Mouse (Mus musculus): ENCODE measurements around the gene Gpr180.
"Not testable (repeated sequence)": the region's sequence is repeated elsewhere in the genome, so short reads cannot be mapped to it uniquely, and the experiment has no call there.

Gene Gpr180

DNA sequence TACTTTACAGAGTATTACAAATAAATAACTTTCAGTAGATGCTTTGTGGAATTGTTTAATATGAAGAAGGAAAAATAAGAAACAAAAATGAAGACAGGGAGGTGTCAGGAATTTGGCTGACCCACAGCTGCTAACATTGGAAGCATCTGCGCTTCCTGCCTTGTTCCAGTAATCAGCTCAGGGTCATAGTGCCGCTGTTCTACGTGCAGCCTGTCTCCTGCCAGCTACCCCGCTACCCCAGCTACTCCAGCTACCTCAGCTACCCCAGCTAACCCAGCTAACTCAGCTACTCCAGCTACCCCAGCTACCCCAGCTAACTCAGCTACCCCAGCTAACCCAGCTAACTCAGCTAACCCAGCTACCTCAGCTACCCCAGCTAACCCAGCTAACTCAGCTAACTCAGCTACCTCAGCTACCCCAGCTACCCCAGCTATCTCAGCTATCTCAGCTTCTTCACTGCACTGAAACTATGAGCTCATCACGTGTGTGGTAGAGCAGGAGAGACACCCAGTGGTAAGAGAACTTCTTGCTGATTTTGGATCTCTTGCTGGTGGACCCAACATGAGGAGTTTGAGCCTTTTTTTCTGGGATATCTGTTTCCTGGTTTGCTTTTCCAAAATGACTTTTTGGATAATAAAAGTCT, 14.8 kb downstream of the Gpr180 start:
- DNase-seq (ENCODE audit: low spot score in 2 of 2) = no peak

- no peak for DNase-seq (ENCODE audit: low spot score in 2 of 2)
Measured at GRCm38 (mm10) chr14:118152294-118152651, 15.3 kb downstream of the Gpr180 start.

GRCm38 (mm10) chr14:118156056-118156455, 19.1 kb downstream of the Gpr180 start:
- not testable (repeated sequence) for DNase-seq (ENCODE audit: low spot score in 2 of 2)

DNA sequence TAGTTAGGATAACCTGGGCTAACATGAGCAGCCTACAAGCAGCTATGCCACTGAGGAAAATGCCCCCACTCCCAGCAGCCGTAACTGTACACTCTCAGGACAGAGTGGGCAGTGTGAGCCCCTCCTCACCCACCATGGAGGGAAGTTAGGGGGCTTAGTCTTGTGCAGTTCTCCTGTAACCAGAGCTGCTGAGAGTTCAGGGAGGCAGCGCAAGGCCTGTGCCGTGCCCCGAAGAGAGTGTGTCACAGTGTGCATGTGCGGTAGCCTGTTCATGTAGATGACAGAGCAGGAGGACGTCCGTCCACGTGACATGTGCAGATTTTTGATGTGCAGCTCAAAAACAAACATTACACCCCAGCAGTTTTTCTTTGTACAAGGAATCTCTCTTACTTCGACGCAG, 19.8 kb downstream of the Gpr180 start:
- DNase-seq (ENCODE audit: low spot score in 2 of 2) = no peak

GRCm38 (mm10) chr14:118157146-118157545, 20.2 kb downstream of the Gpr180 start:
- peak; percentile 35 to 70 for DNase-seq (ENCODE audit: low spot score in 2 of 2)

- no peak for DNase-seq (ENCODE audit: low spot score in 2 of 2)
Measured at GRCm38 (mm10) chr14:118161751-118162150, 24.8 kb downstream of the Gpr180 start.

- DNase-seq (ENCODE audit: low spot score in 2 of 2) = no peak
Measured at GRCm38 (mm10) chr14:118162640-118163039, 25.7 kb downstream of the Gpr180 start.

DNA sequence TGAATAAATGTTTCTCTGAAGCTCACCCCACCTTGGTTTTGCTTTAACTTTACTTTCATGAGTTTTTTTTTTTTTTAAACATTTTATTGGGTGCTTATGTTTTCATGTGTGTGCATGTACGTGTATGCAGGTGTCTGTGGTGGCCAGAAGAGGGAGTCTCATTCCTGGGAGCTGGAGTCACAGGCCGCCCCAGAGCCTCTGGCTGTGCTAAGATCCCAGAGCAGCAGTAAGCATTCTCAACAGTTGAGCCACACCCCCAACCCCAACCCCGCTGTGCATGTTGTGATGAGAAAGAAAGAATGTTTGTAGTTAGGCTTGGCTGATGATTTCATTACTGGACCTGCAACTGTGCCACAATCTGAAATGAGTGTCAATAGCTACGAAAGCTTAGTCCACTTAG, 31.8 kb downstream of the Gpr180 start:
- DNase-seq (ENCODE audit: low spot score in 2 of 2) = no peak

- peak in 1 of 2 experiments; percentile 11 for DNase-seq (ENCODE audit: low spot score in 2 of 2)
Measured at GRCm38 (mm10) chr14:118173590-118174203, 36.7 kb downstream of the Gpr180 start.

- no peak for DNase-seq (ENCODE audit: low spot score in 2 of 2)
Measured at GRCm38 (mm10) chr14:118175071-118175693, 38.2 kb downstream of the Gpr180 start.

DNA sequence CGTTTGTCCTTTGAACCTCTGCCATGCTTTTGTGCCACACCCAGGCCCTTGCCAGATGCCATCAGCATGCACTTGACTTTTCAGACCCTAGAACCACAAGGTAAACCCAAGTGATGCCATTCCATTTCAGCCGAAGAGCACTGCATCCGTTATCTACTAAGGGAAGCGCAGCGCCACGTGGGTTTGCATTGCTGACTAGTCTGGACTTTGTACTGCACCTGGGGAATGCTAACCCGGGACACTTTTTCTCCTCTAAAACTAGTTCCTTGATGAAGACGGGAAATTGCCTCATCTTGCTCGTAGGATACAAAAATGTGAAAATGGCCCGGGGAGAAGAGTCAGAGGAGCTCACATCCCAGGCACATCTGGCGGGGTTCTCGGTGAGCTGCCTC, 38.7 kb downstream of the Gpr180 start:
- no peak for DNase-seq (ENCODE audit: low spot score in 2 of 2)

- DNase-seq (ENCODE audit: low spot score in 2 of 2) = no peak
Measured at GRCm38 (mm10) chr14:118179251-118179650, 42.3 kb downstream of the Gpr180 start.

DNA sequence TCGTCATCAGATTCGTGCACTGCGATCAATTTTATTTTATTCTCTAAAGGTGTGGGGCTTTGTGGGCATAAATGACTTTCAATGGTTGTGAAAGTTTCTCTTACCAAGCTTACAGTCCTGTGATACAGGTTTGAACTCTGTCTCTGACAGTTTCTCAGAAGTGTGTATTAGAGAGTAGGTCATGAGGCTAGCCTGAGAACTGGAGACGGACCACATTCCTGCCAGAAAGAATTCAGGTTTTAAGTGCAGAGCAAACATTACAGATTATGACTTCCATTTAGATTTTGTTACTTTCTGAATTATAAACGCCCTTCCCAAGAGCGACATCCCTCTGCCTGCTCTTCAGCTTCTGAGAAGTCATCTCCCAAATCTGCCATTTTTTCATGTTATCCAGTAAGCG, 42.7 kb downstream of the Gpr180 start:
- no peak for DNase-seq (ENCODE audit: low spot score in 2 of 2)

DNA sequence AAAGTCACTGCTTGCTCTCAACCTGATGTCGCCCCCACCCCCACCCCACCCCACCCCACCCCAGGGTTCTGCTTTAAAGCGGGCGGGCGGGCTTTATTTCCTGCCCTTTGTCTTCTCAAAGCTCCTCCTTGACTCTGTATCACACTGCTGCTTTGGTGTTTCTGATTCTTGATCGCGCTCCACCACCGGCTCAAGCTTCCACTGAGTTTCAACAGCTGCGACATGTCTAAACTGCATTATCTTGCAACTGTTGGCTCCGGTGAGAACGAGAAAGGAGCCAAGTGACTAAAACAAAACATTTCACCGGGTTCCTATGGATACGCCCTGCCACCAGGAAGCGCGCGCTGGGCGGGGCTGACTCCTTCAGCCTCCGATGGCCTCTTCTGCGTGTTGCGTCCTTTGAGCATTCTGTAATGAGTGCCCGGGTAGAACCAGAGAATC, 43.2 kb downstream of the Gpr180 start:
- peak; percentile 28 to 49 for DNase-seq (ENCODE audit: low spot score in 2 of 2)

DNA sequence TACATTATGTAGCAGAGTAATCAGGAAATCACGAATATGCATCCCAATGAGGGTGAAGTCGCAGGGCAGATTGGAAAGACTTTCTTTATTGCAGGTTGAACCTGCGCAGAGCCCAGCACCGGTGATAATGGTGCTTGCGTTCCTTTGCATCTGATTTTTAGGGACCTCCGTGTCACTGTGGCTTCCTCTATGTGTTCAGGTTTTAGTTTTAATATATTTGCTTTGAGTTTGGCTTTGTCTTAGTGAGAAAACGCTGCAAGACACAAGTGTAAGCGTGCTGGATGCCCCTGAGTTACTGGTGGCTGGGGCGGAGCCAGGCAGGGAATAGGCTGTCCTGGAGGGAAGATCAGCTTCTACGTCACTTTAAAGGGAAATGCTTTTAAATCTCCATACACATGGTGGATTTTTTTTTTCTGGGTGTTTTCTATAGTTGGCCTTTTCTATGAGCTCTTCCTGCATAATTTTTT, 43.8 kb downstream of the Gpr180 start:
- DNase-seq (ENCODE audit: low spot score in 2 of 2) = no peak

GRCm38 (mm10) chr14:118191442-118191841, 54.5 kb downstream of the Gpr180 start:
- no peak for DNase-seq (ENCODE audit: low spot score in 2 of 2)

DNA sequence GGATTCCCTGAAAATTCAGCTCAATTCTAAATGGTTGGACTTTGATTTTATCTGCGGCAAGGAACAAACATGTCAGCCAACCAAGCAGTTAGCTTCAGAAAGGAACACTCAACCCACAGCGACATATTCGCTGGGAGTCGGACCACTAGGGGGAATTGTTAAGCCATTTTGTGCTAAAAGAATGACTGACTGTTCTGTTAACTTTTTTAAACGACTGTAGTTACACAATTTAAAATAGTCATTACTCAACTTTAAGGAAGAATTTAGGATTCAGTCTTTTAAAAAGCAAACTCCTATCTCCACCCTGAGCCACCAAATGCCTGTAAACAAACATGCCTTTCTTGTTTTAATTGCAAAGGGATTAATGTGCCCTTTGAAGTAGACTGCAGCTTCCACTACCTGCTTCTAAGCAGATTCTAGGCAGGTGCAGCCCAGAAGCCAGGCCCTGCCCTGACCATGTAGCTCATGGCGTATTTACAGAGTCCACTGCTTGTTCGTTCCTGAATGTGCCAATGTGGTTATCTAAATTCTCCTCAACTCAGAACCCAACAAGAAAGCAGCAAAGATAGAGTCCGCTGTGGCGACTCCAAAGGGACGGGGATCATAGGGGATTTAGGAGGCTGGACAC, 56.2 kb downstream of the Gpr180 start:
- no peak for DNase-seq (ENCODE audit: low spot score in 2 of 2)

- no peak for DNase-seq (ENCODE audit: low spot score in 2 of 2)
Measured at GRCm38 (mm10) chr14:118193663-118194062, 56.7 kb downstream of the Gpr180 start.

DNA sequence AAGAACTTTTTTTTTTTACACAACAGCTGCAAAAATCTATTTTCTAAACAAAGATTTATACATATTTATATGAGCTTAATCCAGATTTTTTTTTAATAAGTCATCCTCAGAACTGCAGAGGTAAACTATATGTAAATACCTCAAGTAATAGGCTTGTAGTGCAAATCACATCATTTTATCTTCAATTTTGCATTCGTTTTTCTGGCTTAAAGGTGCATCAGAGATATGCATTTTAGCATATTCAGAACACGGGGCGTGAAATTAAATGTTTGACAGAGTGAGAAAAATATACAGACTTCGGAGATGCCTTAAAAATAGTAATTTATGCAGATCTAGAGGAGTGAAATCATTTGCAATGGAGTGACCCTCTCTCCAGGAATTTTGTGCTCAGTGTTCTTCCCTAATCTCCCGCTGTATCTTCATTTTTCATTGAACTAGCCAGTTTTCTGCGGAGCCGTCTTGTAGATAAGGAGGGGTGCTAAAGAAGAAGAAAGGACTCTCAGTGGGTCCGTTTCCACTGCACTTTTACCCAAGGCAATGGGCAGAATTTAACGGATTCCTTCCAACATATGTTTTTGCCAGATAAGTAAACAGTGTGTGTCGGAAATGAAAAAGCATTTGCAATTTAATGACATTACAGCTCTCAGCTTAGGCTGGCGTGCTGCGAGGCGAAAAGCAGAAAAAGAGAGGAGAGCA, 57.4 kb downstream of the Gpr180 start:
- no peak for DNase-seq (ENCODE audit: low spot score in 2 of 2)

DNA sequence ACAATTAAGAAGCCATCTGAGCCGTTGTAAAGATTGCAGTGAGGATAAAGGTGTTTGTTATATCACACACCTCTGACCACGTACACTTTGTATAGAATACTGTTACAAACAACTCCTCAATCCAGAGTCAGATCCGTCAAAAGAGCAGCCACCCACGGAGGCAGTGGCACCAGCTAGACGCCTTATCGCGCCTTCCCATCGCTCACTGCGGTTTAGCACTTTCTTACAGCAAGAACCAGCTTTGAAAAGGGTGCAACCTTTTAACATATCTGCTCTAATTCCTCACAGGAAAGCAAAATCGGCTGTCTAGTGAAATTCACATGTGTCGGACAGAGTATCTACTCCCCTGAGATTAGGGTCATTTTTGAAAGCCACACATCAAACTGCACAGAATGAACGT, 60.1 kb downstream of the Gpr180 start:
- no peak for DNase-seq (ENCODE audit: low spot score in 2 of 2)

- DNase-seq (ENCODE audit: low spot score in 2 of 2) = no peak
Measured at GRCm38 (mm10) chr14:118200731-118201130, 63.8 kb downstream of the Gpr180 start.

DNA sequence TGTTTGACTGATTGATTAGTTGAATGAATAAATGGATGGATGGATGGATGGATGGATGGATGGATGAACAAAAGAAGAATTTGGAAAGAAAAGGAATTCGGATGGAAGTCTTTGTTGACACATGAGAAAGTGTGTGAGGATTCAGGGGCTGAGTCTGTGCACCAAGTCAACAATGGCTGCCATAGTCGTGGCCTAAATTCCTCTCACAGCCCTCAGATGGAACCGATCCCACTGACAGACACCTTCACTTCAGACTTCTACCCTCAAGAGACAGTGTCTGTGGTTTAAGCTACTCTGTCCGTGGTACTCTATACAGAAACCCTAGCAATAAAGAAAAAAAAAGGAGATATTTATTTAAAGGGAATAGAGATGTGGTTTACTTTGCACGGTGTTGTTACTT, 65.0 kb downstream of the Gpr180 start:
- no peak for DNase-seq (ENCODE audit: low spot score in 2 of 2)
